Mouse (Mus musculus) monocyte, adult 2 months (primary cell): ENCODE results near the gene Palm2.

Source experiments
- DNase-seq, 2 experiments: peaks; one replicate each; pipeline ENCODE4 v3.0.0; 2022; ENCODE audit warnings: low spot score in 2 of 2, low read depth in 1 of 2

Palm2 gene

DNA sequence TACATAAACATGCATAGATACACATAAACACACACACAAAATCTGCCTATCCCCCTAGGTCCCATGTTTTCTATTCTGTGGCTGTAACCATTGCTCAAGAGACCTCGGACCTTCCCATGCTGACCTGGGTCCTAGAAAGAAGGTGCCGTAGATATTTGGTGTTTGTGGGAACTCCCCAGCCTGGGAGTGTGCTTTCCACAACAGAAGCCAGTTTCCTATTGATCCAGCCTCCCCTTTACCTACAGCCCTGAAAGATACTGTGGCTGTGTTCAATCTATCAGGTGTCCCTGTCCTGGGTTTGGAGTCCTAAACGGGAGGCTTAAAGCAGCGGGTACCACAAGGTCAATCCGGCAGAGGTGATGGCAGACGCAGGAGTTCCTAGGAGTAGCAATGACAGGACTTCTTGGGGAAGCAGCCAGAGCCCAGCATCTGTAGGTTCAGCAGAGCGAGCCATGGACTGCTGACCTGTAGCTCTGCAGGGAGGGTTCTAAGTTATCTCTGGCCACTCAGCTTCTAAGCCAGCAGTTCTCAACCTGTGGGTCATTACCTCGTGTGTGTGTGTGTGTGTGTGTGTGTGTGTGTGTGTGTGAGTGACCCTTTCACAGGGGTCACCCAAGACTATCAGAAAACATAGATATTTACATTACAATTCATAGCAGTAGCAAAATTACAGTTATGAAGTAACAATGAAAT, 79.3 kb downstream of the Palm2 start:
- DNase-seq = no peak

DNA sequence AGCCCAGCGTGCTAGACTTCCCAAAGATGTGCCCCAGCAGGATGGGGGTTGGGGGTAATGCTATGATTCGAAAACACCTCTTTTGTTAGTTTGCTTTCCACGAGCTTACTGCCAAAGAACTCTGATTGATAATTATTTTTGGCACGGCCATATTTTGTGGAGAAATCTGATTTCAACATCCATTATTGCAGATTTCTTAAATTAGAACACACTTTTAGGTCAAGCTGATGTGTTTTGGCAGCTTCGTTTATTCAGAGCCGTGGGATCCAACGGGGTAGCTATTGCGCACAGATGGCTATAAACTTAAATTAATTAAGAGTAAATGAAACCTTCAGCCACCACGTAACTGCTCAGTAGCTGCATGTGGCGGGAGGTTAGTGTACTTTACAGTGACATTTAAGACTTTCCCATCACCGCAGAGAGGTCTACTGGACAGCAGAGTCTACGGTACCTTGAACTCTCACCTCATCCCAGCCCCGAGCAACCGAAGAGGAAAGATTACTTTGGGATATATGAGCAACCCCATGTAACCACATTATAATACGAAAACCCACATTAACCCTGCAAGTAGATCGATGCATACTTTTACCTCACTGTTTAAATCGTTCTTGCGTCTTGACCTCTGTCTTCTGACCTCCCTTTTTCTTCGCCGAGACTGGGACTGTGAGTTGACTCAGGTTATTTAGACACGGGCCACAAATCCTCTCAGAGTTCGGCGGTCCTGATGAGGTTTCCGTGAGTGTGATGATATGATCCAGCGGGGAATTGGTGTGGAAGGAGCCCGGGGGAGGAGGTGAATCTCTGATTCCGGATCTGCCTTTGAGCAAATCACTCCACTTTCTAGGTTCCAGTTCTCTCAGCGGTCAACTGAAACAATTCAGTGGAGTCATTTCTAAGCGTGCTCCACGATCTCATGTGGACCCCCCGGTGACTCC, 80.2 kb downstream of the Palm2 start:
- DNase-seq = no peak

DNA sequence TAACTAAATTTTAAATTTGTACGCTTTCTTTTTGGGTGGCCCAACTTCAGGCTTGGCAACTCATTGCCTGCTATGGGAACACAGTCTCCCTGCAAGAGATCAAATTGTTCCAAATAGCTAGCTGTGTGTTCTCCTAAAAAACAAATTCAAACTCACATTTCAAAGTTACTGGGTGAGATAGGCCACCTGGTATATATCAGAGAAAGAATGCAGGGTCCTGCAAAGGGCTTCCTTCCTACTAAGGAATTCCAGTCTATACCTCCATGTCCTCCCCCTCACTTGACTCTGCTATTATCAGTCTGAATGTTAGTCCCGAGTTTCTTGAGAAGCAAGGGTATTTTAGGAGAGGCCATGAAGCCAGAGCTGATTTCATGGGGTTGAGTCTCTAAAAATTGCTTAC, 81.3 kb downstream of the Palm2 start:
- no peak for DNase-seq

DNA sequence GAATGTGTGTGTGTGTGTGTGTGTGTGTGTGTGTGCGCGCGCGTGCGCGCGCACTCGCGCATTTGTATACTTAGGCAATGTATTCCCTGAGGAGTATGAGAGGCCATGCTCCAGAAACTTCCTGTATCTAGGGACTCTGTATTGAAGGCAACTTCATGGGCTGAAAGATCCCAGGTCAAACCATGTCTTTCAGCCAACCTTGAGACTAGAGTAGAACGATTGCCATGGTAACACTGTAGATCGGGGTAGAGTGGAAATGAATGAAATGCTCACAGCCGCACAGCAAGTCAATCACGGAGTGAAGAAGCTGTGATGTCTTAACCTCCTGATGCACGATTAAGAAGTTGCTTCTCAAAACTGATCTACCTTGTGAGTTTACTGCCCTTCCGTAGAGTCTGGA, 89.4 kb downstream of the Palm2 start:
- DNase-seq = no peak

DNA sequence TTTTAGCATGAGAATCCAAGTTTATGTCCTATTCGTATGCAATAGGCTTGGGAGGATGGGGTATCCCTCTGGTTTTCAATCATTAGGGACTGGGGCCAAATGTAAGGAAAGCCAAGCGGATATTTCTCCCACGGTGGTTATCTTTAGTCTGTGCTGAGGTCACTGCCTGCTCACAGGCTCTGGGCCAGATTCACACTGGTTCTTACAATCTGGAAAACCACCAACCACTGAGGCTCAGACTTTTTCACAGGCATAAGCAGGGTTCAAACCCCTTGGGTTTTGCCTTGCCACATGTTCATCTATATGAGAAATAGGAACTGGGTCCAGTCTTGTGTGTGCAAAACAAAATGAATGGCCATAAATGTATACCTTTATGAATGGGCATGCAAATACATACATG, 90.4 kb downstream of the Palm2 start:
- DNase-seq = no peak

DNA sequence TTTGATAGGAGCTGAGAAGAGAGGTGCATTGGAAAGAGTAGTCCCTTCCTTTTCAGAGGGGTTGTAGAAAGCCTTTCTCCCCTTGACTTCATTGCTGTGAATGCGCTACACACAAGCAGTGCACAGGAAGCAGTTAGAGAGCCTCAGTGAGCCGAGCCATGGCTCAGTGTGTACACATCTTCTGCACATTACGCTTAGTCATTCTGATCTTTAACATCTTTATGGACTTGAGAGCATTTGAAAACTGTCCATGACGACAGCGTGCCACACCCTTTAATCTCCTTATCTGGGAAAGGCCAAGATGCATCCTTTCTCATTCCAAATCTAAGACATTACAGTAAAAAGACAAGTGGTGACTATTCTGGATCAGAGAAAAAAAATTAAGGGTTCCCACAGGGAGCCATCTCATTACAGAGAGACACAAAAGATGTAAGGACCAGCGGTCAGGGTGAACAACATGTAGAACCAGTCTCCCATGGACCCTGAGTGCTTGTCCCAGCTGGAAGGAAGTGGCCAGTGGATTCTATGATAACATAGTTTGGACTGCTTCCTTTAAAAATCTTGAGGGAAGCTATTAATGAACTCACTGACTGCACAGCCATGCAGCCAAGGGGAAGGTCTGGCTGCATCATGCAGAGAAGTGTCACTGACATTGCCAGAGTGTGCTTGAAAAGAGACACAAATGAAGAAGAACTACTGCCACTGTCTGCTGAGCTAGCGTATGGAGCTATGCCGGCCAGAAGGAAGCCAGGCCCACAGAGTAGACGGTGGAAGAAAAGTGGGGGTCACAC, 91.4 kb downstream of the Palm2 start:
- no peak for DNase-seq

DNA sequence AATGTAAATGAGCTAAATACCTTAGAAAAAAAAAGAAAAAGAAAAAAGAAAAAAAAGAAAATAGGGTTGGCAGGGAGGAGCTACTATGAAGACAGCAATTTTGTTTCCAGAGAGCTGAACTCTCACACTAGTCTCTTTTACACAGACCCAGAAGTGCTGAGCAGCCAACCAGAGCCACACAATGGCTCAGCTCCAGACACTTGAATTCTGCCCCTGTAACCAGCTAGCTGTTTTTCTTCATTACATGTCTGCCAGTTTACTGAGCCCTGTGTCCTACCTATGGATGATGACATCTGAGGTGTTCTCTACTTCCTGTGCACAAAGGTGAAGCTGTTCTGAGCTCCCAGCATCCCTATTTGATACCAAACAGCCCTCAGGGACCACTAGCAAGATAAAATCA, 94.2 kb downstream of the Palm2 start:
- DNase-seq = no peak

DNA sequence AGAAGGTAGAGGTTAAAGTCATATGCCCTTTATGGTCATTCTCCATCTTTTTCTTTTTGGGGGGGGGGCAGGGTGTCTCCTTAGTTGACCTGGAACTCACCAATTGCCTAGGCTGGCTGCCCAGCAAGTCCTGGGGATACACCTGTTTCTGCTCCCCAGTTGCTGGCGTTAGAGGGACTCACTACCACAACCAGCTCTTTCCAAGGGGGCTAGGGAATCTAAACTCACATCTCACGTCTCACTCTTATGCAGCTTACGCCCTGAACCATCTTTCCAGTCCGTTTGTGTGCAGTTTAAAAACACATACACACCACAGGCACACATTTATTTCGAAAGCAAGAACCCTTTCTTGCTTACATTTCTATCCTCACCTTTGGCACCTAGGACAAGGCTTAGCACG, 99.6 kb downstream of the Palm2 start:
- DNase-seq = no peak

DNA sequence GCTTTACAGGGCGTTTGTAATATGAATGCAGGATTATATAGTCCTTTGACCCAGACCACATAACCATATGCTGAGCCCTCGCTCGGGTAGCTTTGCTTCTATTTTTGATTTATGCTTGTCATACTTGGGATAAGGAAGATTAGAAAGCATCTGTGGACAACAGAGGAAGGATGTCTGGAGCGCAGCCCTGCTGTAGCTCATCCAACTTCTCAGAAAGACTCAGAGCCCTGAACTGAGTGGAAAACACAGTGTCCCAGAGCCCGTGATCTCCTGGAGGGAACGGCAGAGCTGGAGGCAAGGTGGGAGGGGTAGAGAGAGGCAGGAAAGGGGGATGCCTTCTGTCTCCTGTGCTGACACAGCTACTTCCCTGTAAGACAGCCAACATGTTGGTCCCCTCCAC, 100.2 kb downstream of the Palm2 start:
- DNase-seq = no peak

DNA sequence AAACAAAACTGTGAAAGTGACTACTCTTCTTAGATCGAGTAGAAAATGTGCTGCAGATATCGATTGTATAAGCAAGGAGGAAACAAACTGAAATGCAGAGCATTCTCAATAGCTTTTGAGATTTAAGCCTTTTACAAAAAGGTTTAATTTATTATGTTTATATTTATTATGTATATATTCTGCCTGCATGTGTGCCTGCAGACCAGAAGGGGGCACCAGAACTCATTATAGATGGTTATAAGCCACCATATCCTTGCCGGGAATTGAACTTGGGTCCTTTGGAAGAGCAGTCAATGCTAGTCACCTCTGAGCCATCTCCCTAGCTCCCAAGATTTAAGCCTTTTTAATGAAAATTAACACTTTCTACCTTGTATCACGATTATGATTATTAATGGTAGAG, 101.0 kb downstream of the Palm2 start:
- DNase-seq = no peak

DNA sequence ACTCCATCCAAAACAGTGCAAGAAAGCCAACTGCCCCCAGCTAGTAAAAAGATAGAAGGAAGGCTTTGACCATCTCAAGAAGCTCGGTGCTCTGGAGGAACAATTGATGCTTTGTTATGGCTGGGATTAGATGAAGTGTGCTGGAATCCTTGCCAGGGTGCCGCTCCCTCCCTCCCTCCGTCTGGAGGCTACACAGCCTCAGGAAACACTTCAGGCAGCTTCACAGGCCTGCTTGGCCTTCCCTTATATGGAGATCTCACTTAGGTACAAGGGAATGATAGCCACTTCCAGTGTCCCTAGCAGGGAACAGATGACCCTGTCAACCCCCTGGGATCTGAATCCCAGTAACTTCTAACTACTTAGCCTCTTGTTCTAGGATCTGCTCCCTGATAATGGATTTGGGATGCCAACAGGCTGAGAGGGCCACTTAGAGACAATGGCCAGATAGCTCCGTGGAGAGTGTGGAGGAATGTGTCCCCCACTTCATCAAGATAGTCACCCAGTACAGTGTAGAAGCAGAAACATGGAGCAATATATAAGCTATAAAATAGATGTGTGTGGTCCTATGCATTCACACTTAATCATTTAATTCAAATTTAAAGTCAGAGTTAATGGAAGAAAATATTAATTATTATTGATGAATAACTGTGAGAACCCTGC, 104.1 kb downstream of the Palm2 start:
- DNase-seq = no peak

DNA sequence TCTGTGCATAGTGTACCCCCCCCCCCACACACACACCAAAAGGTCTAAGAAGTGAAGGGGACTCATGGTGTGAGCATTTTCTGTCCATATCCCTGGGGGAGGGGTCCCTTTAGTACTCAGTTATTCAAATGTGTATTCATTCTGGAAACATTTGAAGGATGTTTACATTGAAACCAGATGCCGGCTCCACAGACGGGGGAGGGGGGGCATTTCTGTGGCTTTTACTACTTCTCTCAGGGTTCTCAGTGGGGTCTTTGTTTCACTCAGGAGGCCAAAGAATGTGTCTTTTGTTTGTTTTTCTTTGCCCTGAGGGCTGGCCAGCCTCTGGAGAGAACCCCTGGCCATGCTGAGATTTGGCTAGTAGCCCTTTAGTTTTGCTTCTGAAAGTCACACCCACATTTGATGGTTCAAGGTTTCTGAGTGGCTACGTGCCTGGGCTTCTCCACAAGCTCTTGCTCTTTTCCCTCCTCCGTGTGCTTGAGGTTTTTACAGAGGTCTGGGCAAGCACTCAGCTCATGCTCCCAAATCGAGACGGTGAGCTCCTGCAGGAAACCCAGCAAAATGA, 109.7 kb downstream of the Palm2 start:
- DNase-seq = no peak

DNA sequence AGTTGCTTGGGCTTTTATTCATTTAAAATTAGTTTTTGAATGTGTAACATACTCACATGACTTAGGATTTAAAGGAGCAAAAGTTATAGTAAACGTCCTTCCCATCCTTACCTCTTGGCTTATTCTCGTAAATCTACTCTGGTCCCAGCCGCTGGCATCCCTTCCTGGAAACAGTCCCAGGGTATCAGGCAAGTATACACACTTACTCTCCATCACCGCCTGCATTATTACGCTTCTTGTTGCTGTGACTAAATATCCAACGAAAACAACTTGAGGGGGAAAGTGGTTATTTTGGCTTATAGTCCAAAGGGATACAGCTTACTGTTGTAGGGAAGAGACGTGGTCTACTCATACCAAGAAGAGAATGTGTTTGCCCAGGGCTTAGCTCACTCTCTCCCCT, 113.7 kb downstream of the Palm2 start:
- DNase-seq = no peak

DNA sequence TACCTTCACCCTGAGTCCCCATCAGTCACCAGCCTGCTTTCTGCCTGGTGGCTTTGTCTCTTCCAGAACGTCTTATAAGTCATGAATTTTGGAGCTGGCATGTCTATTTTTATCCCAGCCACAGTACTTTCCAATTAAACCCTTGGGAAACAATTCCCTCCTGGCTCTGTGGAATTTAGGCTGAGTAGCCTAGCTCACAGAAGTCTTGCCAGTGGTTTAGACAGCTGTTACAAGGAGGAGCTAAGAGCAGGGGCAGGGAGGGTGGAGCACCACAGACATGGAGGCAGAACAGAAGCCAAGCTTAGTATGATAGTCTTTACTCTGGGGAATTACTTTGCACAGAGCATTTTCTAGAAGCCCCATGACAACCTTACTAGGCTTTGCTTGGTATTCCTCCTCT, 116.2 kb downstream of the Palm2 start:
- DNase-seq = no peak

DNA sequence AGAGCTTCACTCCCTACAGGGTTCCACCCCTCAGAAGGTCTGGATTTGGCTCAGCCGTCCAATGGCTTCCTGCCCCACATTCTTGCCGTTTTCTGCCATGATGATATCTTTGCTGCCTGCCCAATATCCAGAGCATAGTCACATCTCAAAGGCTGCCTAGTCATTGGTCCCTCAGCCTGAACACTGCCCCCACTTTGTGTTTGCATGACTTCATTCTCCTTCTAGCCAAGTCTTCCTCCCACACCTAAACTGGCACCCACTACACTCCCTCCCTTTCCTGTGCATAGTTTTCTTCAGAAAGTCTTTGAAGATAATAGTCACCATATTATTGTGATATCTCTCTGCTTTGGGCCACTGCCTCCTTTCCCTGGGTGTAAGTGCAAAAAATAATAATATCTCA, 123.1 kb downstream of the Palm2 start:
- DNase-seq = no peak

DNA sequence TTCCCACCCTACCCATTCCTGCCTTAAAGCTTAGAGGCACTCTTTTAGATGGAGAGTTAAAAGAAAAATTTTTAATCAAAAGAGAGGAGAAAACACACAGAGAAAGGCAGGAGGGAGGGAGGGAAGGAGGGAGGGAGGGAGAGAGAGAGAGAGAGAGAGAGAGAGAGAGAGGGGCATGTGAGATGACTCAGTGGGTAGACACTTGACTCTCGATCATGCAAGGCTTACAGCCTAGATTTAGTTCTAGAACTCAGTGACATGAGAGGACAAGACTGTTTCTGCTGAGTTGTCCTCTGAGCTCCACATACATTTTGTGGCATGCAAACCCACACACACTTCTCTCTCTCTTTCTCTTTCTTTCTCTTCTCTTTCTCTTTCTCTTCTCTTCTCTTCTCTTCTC, 125.4 kb downstream of the Palm2 start:
- no peak for DNase-seq

DNA sequence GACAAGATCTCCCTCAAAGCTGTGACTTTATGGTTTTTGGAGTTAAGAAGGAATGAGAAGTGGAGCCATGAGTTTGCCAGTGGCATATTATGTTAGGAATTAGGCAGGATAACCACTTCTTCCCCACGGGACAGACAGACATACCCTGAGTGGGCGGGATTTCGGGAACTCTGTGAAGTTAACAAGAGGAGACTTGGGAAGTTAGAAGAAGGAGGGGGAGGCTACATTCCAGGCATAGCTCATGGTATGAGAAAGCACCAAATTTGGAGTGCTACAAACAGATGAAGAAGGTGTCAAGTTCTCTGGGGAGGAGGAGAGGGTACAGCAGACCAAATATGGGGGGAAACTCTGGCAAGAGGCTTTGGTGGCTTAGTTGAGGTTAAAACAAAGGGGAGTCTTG, 126.0 kb downstream of the Palm2 start:
- DNase-seq = no peak

DNA sequence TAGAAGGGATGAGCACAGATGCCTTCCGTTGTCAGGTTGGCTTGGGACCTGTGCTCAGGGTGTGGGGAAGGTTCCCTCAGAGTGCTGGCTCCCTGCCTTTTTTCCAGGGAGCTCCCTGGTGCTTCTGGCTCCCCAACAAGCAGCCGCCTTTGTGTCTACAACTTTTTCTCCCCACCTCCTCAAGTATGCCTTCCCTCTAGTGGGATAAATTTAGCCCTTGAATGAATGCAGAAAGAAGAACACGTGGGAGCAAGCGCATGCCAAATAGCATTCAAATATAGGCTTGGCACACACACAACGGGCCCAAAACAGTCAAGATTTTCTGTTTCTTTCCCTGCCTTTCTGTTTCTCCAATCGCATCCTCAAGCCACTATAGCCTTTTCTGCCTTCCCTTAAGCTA, 127.0 kb downstream of the Palm2 start:
- DNase-seq = no peak

DNA sequence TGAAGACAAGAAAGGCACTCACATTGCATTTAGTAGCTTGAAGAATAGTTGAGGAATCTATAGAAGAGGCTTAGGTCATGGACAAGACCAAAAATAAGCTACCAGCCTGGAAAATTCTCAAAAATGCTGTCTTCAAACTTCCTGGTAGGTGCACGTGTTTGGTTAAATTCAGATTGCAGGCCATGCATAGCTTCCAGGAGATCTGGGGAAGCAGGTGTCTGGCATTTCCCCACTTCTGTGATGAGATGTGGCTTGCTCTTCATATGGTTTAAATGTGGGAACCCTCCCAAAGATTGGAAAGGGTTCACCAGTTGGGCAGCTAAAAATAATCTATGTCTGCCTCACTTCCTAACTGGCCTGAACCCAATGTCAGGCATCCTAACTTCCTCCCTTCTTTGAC, 131.2 kb downstream of the Palm2 start:
- DNase-seq = no peak

DNA sequence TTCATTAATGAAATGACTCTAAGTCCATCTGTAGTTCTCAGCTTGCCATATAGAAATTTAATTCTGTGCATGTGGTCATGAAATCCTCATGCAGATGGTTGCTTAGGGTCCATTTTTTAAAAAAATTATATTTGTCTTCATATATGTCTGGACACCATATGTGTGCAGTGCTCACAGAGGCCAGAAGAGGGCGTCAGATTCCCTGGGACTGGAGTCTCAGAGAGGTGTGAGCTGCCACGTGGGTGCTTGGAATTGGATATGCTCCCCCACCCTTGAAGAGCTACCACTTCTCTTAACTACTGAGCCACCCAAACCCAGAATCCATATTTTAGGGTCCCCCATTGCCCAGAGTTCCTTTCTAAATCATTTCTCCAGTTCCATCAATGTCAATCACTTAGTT, 131.8 kb downstream of the Palm2 start:
- DNase-seq = no peak

DNA sequence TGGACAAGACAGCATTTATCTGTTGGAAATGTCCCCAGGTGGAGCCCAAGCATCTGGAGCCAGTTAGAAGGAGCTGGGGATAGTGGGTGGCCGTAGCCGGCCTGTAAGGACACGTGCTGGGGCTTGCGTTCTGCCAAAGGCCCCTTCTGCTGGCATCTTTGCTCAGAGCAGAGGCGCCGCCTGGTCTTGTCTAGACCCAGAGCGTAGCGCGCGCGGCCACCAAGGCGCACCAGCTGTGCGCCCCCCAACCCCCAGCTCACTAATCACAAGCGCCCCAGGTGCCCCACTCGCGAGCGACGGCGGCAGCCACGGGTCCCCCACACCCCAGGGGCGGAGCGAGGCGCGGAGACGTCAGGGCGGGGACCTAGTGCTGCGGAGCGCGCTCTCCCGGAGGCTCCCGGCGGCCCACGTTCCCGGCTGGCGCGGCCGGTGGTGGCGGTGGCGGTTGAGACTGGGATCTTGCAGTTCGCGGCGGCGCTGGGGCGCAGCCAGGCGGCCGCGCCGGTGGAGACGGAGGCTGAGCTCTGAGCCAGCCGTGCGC, 133.7 kb downstream of the Palm2 start, which contains the start of gene Pakap:
TSS of gene Pakap (plus strand) at position 514 of the 541 bp plus-strand sequence.
- DNase-seq = no peak
